Mouse (Mus musculus) lung, adult 18-20 months (tissue): ENCODE data around the gene Upk3bl.

ENCODE experiments used
- DNase-seq, 2 experiments: peaks; one replicate each; pipeline ENCODE4 v3.0.0; 2022; ENCODE audit warnings: mixed read lengths in 2 of 2

Upk3bl gene

GRCm38 (mm10) chr5:136054301-136055077 lies at the start of gene Upk3bl:
Upk3bl (plus strand) TSS chr5:136054492.
- DNase-seq: no peak

- no peak for DNase-seq
Observed at GRCm38 (mm10) chr5:136004537-136004936, 49.8 kb upstream of the Upk3bl start.

- DNase-seq: no peak
Observed at GRCm38 (mm10) chr5:136007745-136008144, 46.5 kb upstream of the Upk3bl start.

GRCm38 (mm10) chr5:136014877-136015276 lies 39.4 kb upstream of the Upk3bl start:
- DNase-seq: peak; percentile 35 to 40

- peak in 1 of 2 experiments; percentile 32 for DNase-seq
Observed at GRCm38 (mm10) chr5:136015586-136015985, 38.7 kb upstream of the Upk3bl start.

GRCm38 (mm10) chr5:136016014-136016876 lies 38.0 kb upstream of the Upk3bl start:
- DNase-seq: peak; percentile 40 to 49

- peak; percentile 15 to 20 for DNase-seq
Observed at GRCm38 (mm10) chr5:136017262-136017661, 37.0 kb upstream of the Upk3bl start.

GRCm38 (mm10) chr5:136018726-136019125 lies 35.6 kb upstream of the Upk3bl start:
- no peak for DNase-seq

GRCm38 (mm10) chr5:136019907-136020306 lies 34.4 kb upstream of the Upk3bl start:
- peak; percentile 25 to 48 for DNase-seq

- no peak for DNase-seq
Observed at GRCm38 (mm10) chr5:136025712-136026111, 28.6 kb upstream of the Upk3bl start.

GRCm38 (mm10) chr5:136026859-136027258 lies 27.4 kb upstream of the Upk3bl start:
- DNase-seq: no peak

GRCm38 (mm10) chr5:136027612-136028311 lies 26.5 kb upstream of the Upk3bl start:
- peak in 1 of 2 experiments; percentile 67 for DNase-seq

- no peak for DNase-seq
Observed at GRCm38 (mm10) chr5:136034868-136035267, 19.4 kb upstream of the Upk3bl start.

GRCm38 (mm10) chr5:136035285-136035684 lies 19.0 kb upstream of the Upk3bl start:
- no peak for DNase-seq

- DNase-seq: no peak
Observed at GRCm38 (mm10) chr5:136036667-136037066, 17.6 kb upstream of the Upk3bl start.

- DNase-seq: peak in 1 of 2 experiments; percentile 34
Observed at GRCm38 (mm10) chr5:136038258-136039214, 15.8 kb upstream of the Upk3bl start, which contains the start of gene Upk3b. Upk3b (plus strand) TSS chr5:136038496.

- DNase-seq: no peak
Observed at GRCm38 (mm10) chr5:136040210-136040609, 14.1 kb upstream of the Upk3bl start.

- no peak for DNase-seq
Observed at GRCm38 (mm10) chr5:136041260-136041659, 13.0 kb upstream of the Upk3bl start.

- DNase-seq: no peak
Observed at GRCm38 (mm10) chr5:136041666-136042065, 12.6 kb upstream of the Upk3bl start.

- no peak for DNase-seq
Observed at GRCm38 (mm10) chr5:136044865-136045264, 9.4 kb upstream of the Upk3bl start.

GRCm38 (mm10) chr5:136045408-136045807 lies 8.9 kb upstream of the Upk3bl start:
- peak in 1 of 2 experiments; percentile 34 for DNase-seq

GRCm38 (mm10) chr5:136045987-136046386 lies 8.3 kb upstream of the Upk3bl start:
- peak; percentile 78 to 80 for DNase-seq
